Mouse (Mus musculus): ENCODE data around the gene Ecd.
A peak's percentile ranks its signal among the peaks of the same experiment; 100 is the strongest.

Gene Ecd

DNA sequence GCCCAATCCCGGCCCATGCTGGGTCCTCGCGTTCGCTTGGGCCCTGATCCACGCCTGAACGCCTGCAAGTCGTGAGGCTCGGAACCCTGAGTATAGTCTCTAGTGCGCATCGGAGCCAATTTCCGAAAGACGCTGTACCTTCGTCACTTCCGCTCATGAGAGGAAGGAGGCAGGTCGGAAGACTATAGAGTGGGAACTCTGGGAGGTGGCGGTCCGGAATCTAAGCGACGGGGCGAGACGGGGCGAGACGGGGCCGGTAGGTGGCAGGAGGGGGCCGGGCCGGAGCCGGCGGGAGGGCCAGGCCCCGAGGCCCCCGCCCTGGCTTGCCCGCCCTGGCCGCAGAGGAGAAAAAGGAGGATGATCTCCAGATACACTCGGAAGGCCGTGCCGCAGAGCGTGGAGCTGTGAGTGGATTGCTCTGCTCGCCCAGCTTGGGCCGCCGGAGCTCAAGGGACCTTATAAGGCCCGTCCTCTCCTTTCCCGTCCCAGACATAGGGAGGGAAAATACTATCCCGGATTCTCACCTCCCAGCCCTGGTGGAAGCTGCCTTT lies at the start of gene Ecd, which contains the start of gene Fam149b:
Gene Ecd (minus strand): TSS at position 131 of the 551 bp plus-strand sequence.
Gene Fam149b (plus strand): TSS at position 172 of the 551 bp plus-strand sequence.
- peak; percentile 99 for DNase-seq (ENCODE audit: low read depth, low spot score)

DNA sequence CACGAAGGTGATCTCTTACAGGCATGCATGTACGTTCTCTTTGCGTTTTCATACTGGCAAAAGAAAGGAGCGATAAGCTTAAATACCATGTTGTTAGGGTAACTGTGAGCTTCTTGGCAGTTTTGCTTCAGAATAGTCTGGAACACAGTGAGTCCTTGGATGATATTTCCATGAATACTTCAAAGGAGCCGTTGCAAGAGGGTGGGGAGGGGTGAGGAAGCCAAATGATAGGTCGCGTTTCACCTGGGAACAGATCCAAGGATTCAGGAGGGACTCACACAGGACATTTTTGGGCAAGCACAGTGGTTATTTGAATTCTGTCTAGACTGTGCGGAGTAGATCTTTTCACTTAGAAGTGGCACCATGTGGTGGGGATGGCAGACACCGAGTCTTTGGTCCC lies 49.3 kb upstream of the Ecd start:
- DNase-seq (ENCODE audit: low read depth, low spot score): no peak

DNA sequence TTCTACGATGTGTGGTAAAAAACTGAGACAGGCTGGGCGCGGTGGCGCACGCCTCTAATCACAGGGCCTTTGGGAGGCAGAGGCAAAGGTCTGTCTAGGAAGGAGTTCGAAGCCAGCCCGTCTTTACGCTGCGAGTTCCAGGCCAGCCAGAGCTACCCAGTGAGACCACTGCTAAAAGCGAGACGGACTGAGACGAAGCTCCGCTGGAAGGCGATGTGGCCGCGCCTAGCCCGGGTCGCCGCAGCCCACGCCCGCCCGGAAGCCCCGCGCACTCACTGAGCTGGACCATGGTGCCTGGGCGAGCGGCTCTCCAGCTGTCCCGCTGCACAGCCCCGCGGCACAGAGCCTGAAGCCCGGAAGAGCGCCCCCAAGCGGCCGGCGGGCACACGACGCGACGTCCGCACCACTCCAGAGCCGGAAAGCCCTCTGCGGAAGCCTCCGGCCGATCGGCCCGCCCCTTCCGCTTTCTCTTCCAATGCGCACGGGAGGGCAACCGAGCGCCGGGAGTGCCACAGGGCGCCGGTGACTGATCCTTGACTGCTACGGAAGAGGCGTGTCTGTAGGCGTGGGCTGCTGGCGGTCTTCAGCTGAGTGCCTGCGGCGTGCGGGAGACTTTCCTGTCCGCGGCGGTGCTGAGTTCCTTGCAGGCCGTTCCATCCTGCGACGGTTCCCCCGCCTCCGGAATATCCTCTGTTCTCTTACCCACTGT lies 45.4 kb upstream of the Ecd start, which contains the start of gene Mrps16:
Gene Mrps16 (minus strand): TSS at position 430 of the 709 bp plus-strand sequence.
- peak; percentile 99 for DNase-seq (ENCODE audit: low read depth, low spot score)

DNA sequence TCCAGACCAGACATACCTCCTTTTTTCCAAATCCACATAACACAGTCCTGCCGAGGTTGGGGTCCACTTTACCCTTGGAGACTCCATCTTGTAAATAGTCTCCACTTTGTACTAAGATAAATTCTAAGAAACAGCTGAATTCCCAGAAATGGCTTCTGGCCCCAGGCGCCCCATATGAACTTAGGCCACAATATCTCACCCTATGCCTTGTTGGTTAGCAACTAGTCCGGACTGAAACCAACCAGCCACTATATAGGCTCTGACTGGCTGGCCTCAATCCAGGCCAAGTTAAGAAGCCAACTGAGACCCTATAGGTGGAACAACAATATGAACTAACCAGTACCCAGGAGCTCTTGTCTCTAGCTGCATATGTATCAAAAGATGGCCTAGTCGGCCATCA lies 44.4 kb upstream of the Ecd start:
- no peak for DNase-seq (ENCODE audit: low read depth, low spot score)

DNA sequence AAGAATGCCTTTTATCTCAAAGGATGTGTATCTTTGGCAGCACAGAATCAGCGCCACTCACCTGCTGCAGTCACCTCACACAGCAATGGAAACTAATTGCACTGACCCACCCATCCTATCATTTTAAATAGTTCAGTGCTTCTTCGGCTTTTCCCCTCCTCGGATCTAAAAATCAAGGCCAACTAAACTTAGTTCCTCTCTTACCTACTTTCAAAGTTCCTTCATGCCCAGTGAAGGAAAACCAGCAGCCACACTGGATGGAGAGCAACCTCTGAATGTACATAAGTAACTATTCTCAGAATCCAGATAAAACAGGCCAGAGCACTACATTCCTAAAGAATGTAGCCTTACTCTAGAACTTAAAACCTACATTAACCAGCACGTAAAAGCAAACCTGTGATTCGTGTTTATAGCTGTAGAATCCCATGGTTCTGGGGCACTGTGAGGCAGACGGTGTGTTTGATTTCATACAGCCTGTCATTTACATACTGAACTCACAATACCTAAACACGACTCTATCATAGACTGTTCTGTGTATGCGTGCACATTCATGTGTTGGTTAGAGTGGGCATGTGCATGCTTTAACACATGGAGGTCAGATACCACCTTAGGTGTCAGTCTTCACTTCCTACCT lies 41.6 kb upstream of the Ecd start:
- no peak for DNase-seq (ENCODE audit: low read depth, low spot score)

DNA sequence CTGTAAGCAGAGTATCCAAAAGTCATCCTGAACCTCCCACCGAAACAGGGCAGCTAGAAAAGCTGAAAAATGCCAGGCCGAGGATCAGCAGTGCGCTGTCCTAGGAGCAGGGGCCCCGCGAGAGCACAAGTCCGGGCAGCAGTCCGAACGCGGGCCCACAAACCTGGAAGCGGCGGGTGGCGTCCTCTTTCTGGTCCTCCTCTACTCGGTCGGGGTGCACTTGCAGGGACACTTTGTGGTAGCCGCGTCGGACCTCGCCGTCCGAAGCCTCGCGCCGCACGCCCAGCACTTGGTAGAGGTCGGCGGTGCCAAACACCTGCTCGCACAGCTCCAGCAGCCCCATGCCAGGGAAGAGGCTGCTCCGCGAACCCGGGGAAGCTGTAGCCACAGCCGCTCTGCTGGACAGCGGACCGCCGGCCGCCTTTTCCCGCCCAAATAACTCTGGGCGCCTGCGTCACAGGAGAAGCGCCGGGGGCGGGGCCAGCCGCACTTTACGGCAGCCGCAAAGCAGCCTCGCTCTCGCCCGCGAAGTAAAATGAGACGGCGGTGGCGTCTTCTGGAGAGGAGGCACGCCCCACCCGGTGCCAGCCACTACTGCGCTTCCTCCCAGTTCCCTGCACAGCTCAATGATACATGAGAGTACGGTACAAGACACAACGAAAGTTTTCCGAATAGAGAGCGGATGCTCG lies 40.7 kb upstream of the Ecd start, which contains the start of gene Dnajc9:
Gene Dnajc9 (minus strand): TSS at position 470 of the 689 bp plus-strand sequence.
- DNase-seq (ENCODE audit: low read depth, low spot score): peak; percentile 96

DNA sequence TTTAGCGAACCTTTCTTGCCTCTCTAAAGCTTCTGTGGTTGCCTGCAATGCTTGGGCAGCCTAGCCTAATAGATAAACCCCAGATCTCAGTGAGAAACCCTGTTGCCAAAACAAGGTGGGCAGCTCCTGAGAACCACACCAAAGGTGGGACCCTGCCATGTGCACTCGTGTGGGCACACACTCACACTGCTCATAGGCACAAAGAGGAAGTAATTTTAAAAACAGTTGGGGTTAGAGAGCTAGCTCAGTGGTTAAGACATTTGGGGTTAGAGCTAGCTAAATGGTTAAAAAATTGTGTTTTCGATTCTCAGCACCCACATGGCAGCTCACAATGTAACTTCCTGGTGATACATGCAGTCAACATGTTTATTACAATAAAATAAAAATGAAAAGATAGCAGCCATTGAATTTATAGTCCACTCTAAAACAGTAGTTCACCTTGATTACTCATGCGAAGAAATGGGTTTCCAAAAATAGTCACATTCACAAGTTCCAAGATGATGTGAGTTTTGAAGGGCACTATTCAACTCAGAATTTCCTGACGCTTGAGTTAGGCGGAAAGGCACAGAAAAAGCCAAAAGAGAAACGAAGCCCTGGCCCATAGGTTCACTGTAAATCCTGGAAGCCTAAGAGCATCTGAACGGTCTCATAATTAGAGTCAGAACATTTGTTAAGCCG lies 32.0 kb upstream of the Ecd start:
- DNase-seq (ENCODE audit: low read depth, low spot score): no peak

DNA sequence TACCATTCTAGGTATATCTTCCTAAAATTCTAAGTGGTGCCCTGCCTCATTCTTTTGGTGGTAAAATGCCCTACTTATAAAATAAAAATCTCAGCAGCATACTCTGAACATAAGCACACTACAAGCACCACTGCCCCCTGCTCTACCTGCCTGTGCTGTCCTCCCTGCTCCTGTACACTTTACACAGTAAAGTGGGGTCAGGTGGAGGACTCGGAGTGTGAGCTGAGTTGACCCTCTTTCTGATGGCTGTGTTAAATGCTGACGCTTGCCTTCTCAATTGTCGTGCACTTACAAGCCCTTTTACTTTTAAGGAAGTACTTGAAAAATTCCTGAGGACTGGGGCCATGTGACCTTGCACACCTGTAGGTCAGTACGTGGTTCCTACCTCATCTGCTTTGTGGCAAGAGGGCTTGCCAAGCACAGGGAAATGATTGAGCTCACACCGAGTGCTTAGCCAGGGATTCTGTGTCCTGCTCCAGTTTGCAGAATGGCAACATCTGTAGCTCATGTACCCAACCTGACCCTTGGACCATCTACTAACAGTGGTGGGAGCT lies 31.2 kb upstream of the Ecd start:
- DNase-seq (ENCODE audit: low read depth, low spot score): no peak

DNA sequence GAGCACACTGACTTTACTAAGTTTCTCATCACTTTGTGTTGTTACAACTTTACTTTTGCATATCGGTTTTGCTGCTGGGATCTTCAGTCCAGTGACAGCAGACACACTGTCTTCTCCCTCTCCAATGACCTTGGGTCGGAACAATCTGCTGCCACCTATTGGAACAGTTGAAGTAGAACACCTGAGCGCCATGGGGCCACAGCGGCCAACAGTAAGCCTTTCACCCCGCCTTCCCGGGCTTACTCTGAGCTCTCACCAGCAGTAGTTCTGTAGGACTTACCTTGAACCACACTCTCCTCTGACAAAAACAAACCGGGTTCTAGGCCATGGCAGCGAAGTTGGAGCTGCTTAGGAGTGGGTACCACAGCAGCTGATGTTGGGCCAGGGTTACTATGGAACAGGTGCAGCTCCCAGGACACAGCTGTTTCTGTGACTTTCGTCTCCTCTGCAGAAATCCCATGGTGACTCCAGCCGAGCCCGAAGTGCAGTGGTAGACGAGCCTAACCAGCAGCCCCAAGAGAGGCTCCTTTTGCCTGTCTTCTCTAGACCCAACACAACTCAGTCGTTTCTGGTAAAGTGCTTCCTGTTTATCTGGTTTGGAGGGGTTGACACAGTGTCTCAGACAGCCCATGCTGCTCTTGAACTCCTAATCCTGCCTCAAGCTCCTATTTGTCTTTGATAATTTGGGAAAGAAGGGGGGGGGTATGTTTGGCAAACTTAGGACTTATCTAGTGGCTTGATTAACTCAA lies 30.6 kb upstream of the Ecd start:
- peak; percentile 65 for DNase-seq (ENCODE audit: low read depth, low spot score)

DNA sequence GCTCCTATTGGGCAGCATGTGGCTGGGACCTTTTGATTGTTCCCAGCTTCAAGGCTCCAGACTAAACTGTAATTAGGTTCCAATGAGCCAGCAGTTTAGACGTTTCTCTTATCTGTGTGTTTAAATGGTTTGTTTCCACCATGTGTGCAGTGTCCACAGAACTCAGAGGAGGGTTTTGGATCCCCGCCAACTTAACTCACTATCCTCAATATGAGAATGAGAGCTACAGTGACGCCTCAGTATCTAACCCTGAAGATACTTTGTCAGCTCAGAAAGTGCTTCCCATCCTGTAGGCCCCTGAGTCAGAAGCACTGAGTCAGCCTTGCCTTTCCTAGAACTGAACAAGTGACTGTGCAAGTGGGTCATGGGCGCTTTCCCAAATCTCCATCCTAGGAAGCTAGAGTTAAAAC lies 29.2 kb upstream of the Ecd start:
- peak; percentile 38 for DNase-seq (ENCODE audit: low read depth, low spot score)

DNA sequence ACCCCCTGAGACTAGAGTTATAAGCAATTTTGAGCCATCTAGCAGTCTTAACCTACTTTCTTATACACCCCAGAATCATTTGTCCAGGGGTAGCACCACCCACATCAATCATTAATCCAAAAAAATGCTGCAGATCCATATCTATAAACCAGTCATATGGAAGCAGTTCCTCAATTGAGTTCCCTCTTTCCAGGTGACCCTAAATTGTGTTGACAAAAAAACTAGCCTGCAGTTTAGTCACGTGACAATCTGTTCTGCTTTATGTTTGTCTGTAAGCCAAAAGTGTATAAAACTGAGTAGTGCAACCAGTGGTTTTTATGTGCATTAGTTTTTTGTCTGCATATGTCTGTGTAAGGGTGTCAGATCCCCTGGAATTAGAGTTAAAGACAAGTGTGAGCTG lies 23.9 kb upstream of the Ecd start:
- DNase-seq (ENCODE audit: low read depth, low spot score): no peak

DNA sequence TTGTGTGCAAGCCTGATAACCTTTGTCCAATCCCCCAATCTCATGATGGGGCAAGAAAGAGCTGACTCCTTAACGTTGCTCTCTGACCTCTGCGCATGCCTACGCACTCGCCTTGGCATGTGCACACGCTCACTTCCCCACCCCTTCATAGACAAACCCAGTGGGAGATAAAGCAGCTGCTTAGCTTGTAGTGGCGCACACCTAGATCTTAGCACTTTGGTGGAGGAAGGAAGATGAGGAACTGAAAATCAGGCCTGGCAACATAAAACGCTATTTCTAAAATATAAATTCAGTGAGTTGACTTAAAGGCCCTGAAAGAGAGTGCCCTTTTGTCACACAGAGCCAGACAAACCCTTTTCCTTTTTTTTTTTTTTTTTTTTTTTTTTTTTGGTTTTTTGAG lies 22.9 kb upstream of the Ecd start:
- DNase-seq (ENCODE audit: low read depth, low spot score): no peak

DNA sequence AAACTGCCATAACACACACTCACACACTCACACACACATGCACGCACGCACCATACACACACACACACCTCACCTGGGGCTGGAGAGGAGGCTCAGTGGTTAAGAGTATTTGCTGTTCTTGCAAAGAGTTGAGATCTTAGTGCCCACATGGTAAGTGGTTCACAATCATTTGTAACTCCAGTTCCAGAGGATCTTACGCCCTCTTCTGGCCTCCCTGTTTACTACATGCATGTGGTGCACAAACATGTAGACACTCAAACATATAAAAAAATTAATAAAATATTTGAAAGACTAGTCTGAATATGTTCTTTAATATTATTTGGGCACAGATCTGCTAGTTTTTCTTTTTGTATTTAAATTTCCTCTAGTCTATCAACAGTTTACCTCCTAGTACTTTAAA lies 20.4 kb upstream of the Ecd start:
- DNase-seq (ENCODE audit: low read depth, low spot score): no peak

DNA sequence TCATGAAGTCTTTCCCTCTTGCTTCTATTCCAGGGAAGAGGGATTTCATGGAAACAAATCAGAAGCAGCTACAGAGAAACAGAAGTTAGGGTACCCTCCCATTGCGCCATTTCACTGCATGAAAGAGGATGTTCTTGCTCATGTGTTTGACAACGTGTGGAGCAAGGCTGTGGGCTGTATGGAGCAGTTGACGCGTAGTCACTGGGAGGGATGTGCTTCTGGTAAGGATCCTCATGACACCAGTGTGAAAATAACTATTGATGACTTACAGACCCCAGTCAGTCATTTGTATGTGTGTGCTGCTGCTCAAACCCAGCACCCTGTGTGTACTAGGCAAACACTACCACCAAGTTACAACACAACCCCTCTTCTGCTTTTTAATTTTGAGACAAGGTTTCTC lies 15.3 kb upstream of the Ecd start:
- no peak for DNase-seq (ENCODE audit: low read depth, low spot score)

DNA sequence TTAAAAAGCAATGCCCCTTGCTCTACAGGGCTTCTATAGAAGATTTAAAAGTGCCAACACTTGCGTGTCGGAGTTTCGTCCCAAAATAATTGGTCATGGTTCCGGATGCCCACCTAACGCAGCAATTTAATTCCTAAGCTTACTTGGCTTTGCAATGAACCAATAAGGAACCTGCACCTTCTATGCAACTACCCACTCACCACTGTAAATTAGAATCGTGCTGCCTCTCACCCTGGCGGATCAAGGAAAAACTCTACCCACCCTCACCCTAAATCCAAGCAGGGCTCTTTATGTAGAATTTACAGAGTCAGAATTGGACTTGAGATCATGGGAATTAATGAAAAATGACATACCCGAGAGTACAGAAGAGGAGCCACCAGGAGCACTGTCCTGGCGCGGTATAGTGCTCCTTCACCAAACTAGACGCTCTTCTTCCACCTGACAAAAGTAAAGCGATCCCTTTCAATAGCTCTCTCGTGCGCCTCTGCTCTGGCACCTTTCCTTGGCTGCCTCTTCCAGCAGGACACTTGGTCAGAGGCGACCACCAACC lies 405 bp downstream of the Ecd start:
- DNase-seq (ENCODE audit: low read depth, low spot score): peak; percentile 49

DNA sequence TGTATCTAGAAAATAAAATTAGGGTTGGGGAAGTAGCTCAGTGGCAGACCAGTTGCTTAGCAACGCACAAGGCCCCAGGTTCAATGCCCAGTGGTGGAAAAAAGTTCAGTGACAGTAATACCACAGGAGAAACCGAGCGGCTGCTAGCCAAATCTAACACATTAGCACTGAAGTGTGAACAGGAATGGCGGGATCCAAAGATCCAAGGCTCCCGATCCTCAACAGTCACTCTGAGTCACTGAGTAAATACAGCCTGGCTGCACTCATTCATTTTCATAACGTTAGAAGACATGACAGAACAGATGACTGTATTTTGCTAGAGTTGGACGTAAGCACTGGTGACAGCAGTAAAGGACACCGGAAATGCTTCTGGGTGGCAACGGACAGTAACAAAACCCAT lies 2.0 kb downstream of the Ecd start:
- DNase-seq (ENCODE audit: low read depth, low spot score): peak; percentile 19

DNA sequence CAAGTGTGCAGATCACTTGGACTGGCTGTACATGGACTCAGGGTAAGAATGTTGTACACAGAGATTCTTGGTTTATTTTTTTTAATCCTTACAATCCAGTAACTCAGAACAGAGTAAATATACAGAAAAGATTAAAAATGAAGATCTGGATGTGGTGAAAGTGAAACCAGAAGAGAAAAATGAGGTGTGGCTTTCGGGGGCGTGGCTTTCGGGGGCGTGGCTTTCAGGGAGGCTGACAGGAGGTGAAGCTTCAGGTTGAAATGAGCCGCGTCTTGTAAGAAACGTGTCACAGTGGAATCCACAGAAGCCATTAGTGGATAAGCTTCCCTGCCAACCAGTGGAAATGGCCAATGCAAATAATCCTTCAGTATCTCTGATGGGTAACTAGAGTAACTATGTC lies 7.1 kb downstream of the Ecd start:
- DNase-seq (ENCODE audit: low read depth, low spot score): no peak

DNA sequence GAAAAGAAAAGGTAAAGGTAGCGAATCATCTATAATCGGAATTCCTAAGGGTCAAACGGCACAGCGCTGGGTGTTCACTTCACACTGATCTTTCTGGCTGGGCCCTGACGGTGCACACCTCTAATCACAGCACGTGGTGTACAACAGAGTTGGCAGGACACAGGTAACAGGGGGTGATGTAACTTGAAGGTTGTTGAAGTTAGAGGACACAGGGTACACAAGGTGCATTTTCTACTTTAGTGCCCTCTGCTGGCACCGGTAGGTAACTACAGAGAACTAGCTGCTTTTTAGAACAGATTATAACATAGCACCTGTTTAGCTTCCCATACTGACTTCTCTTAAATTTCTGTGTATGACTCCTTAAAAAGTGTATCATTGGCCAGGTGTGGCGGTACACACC lies 7.8 kb downstream of the Ecd start:
- peak; percentile 31 for DNase-seq (ENCODE audit: low read depth, low spot score)

DNA sequence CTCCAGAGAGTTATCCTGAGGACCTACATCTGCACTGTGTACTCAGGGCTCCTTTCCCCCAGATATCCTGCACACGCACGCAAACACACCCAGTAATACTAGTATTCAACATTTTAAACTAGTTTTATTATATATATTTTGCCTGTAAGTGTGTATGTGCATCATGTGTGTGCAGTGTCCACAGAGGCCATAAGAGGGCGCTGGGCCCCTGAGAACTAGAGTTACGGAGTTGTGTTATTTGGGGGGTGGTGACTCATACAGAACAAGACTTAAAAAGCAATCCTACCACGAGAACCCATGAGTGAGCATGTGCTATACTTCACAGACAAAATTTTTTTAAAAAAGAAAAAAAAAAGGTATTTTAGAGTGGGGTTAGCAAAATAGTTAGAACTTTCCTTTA lies 8.5 kb downstream of the Ecd start:
- DNase-seq (ENCODE audit: low read depth, low spot score): no peak

DNA sequence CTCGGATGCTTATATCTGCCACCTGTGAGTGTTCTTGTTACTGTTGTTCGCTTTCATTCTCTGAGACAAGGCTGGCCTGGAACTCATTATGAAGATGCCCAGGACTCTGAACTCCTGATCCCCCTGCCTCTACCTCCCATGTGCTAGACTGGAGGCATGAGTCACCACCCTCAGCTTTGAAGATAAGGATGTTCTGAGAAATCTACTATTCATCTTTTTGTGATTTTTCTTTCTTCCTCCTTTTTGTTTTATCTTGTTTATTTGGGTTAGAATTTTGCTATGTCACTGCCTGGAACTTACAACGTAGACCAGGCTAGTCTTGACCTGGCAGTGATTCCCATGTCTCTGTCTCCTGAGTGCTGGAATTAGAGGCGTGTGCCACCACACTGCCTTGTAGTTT lies 16.6 kb downstream of the Ecd start:
- DNase-seq (ENCODE audit: low read depth, low spot score): no peak

Measured in brain, adult 2 months (tissue).